Mouse (Mus musculus) heart, adult 2 months (tissue): ENCODE data around the gene Kcnj6.

Source experiments
- CTCF ChIP-seq: fragments of 200-600 bp; IDR thresholded peaks from 2 replicates; pipeline ENCODE4 v1.8.1; 2022; ENCODE audit warnings: antibody characterized with exemption, mild to moderate bottlenecking, moderate library complexity
- POLR2A ChIP-seq: fragments of 200-500 bp; IDR thresholded peaks from 2 replicates; pipeline ENCODE4 v1.6.1; 2011; ENCODE audit warnings: mild to moderate bottlenecking, low read depth, low read length, control low read depth; ENCODE audit not compliant: insufficient read depth

GRCm38 (mm10) chr16:94845996-94846395, 151.5 kb downstream of the Kcnj6 start:
- TF ChIP-seq CTCF (no peak), POLR2A (no peak)
